8 mouse cellular contexts compared by ENCODE assay signal in genomic region chr12:12287787-12288132, GRCm38 (mm10). TPM values are rescaled to one million over a fixed set of nuclear protein-coding genes. Genes with fewer than 3 reads are reported as not detected.
DNase-seq lines count a peak whose midpoint lies in the region; ATAC-seq and TF ChIP-seq lines count a peak whose summit lies in the region.

No protein-coding gene starts in this region.

- H3K4me2 ChIP-seq in lung, embryonic 14.5 days = peak overlapping the region; percentile 50
- no peak overlapping the region for H3K4me2 ChIP-seq in stomach, embryonic 14.5 days (replicated peaks; ENCODE audit: low read depth, low read length)

- no peak for ATAC-seq in lung, embryonic 14.5 days (ENCODE audit: insufficient read depth)
- ATAC-seq in stomach, embryonic 14.5 days (ENCODE audit: insufficient number of reproducible peaks, insufficient read depth, low FRiP score, low read depth) = no peak

- no peaks in the 10 kb centered on the region for H3K27me3 ChIP-seq in lung, embryonic 14.5 days (ENCODE audit: insufficient read depth, low read length)
- no peaks in the 10 kb centered on the region for H3K27me3 ChIP-seq in stomach, embryonic 14.5 days (ENCODE audit: control insufficient read depth, insufficient read depth, low read length)

- H3K4me3 ChIP-seq in gastrocnemius, adult 2 months = peak overlapping the region; percentile 58
- H3K4me3 ChIP-seq in lung, embryonic 14.5 days (ENCODE audit: low read depth, low read length) = no peak overlapping the region
- H3K4me3 ChIP-seq in macrophage (ENCODE audit: inconsistent target) = peak overlapping the region; percentile 34
- H3K4me3 ChIP-seq in stomach, embryonic 14.5 days (ENCODE audit: low read depth, low read length) = no peak overlapping the region

- no peak for DNase-seq in gastrocnemius, adult 2 months
- DNase-seq in gastrocnemius, postnatal 10 days = no peak
- no peak for DNase-seq in lung, embryonic 14.5 days
- DNase-seq in lung, postnatal 36 days = no peak
- no peak for DNase-seq in ovary, postnatal 10 days (ENCODE audit: low spot score)
- no peak for DNase-seq in kidney, adult 18-20 months

- H3K9me3 ChIP-seq in lung, embryonic 14.5 days (ENCODE audit: low read depth, low read length) = no peaks in the 10 kb centered on the region
- no peaks in the 10 kb centered on the region for H3K9me3 ChIP-seq in stomach, embryonic 14.5 days (ENCODE audit: control insufficient read depth, low read depth, low read length)

- no peak for TF ChIP-seq CTCF in gastrocnemius, adult 2 months (IDR thresholded peaks at IDR 0.05)
- TF ChIP-seq CTCF in lung, embryonic 14.5 days (IDR thresholded peaks at IDR 0.05; ENCODE audit: low read depth) = no peak

- intact Hi-C loops in gastrocnemius, adult 2 months (cut with DNase I) = no loop called here

- H3K9ac ChIP-seq in lung, embryonic 14.5 days = no peak overlapping the region; the same call in 1 of the 2 replicates
- no peak overlapping the region for H3K9ac ChIP-seq in stomach, embryonic 14.5 days (replicated peaks; ENCODE audit: low read depth, low read length)

- WGBS in lung, embryonic 14.5 days = 48% methylated on average over 6 of the region's 6 CpGs
- 0% methylated on average over 6 of the region's 6 CpGs for WGBS in macrophage (ENCODE audit: missing documents)
- WGBS in stomach, embryonic 14.5 days = 66% methylated on average over 6 of the region's 6 CpGs

- peaks cover 84% of the 10 kb centered on the region for H3K79me2 ChIP-seq in macrophage (ENCODE audit: inconsistent target)

- H3K27ac ChIP-seq in gastrocnemius, adult 2 months = peak overlapping the region; percentile 63
- peak overlapping the region; percentile 19 for H3K27ac ChIP-seq in lung, embryonic 14.5 days (ENCODE audit: low read depth)
- H3K27ac ChIP-seq in macrophage = peak overlapping the region; percentile 64
- peak overlapping the region; percentile 11; the same call in 1 of the 2 replicates for H3K27ac ChIP-seq in stomach, embryonic 14.5 days (ENCODE audit: low read length)

- H3K36me3 ChIP-seq in lung, embryonic 14.5 days (ENCODE audit: insufficient read depth) = no peaks in the 10 kb centered on the region
- H3K36me3 ChIP-seq in macrophage (ENCODE audit: inconsistent target) = no peaks in the 10 kb centered on the region
- H3K36me3 ChIP-seq in stomach, embryonic 14.5 days (ENCODE audit: control insufficient read depth, insufficient read depth, low read length) = no peaks in the 10 kb centered on the region

- 0 out of 2 replicates have a peak, but pooled peaks cover 2% of the 10 kb centered on the region for H3K4me1 ChIP-seq in lung, embryonic 14.5 days (ENCODE audit: insufficient read depth)
- H3K4me1 ChIP-seq in stomach, embryonic 14.5 days (ENCODE audit: control insufficient read depth, insufficient read depth, low read length) = peaks cover 7% of the 10 kb centered on the region; the same call in 1 of the 2 replicates

RNA-seq across cellular contexts. Expression of gene Fam49a, which starts 25.8 kb away (rescaled TPM):
- total RNA-seq in gastrocnemius, adult 2 months (2021) = 1 to 10 TPM; 5.5 to 6.3 TPM
- 10 to 100 TPM; 12.0 to 12.5 TPM for total RNA-seq in gastrocnemius, postnatal 10 days (2021)
- polyA plus RNA-seq in lung, embryonic 14.5 days (2014; fragmentation: Nextera tagmentation; extraction: Ambion mirVana) = 14.9 and 17.9 TPM in 2 replicates
- 100 to 1,000 TPM in 19 of 26 experiments, 10 to 100 TPM in 7; 72.7 to 295 (median 143) TPM for total RNA-seq in macrophage (2018; cell fraction: chromatin; rRNA removed)
- 100 to 1,000 TPM in 7 of 26 experiments, 10 to 100 TPM in 19; 42.1 to 126 (median 91.4) TPM for total RNA-seq in macrophage (2018; cell fraction: cytosol; rRNA removed)
- total RNA-seq in macrophage (2018; cell fraction: nucleus; rRNA removed) = 100 to 1,000 TPM in 17 of 26 experiments, 10 to 100 TPM in 9; 38.7 to 326 (median 141) TPM
- 22.6 to 41.6 TPM (median 39.8 TPM) in 3 replicates for polyA plus RNA-seq in macrophage (2018)
- 16.4 and 19.9 TPM in 2 replicates for polyA plus RNA-seq in stomach, embryonic 14.5 days (2014; fragmentation: Nextera tagmentation; extraction: Ambion mirVana)

Comparison
In these comparisons a context has a peak if more than half of its experiments do, and no peak if none do; other contexts are left out.
1. H3K27ac ChIP-seq: peak in every context shown above with its lines; median percentile 64 in macrophage; 63 in gastrocnemius, adult 2 months; 19 in lung, embryonic 14.5 days; 11 in stomach, embryonic 14.5 days.
2. H3K4me3 ChIP-seq: peak in gastrocnemius, adult 2 months (single experiment) and macrophage (single experiment); none in lung, embryonic 14.5 days (single experiment) and stomach, embryonic 14.5 days (single experiment).